Mouse (Mus musculus): Measurements from ENCODE around the gene Slc26a11. TPM values are rescaled to one million over a fixed set of nuclear protein-coding genes. Genes with fewer than 3 reads are reported as not detected.

The Slc26a11 gene
- 1 to 10 TPM; 2.4 to 2.8 TPM for total RNA-seq (2021)
- long read RNA-seq, experiment 1, partial matches to known transcripts: 1 of 3 reads
- long read RNA-seq, experiment 1, other reads (novel, unspliced or antisense): 2 of 3 reads
- long read RNA-seq, experiment 2, partial matches to known transcripts: 1 of 3 reads
- long read RNA-seq, experiment 2, other reads (novel, unspliced or antisense): 1 of 3 reads

- DNase-seq (ENCODE audit: low spot score): peak; percentile 92
Observed at GRCm38 (mm10) chr11:119355443-119356385, at the start of gene Slc26a11, which contains the start of gene Sgsh. TSS of gene Slc26a11 (plus strand) at chr11:119355557. TSS of gene Sgsh (minus strand) at chr11:119355536.

GRCm38 (mm10) chr11:119306762-119307657 is 48.3 kb upstream of the Slc26a11 start:
- DNase-seq (ENCODE audit: low spot score): peak; percentile 21

GRCm38 (mm10) chr11:119307658-119307867 is 47.8 kb upstream of the Slc26a11 start, which contains the start of gene Card14:
TSS of gene Card14 (plus strand) at chr11:119307768.
- DNase-seq (ENCODE audit: low spot score): no peak

- no peak for DNase-seq (ENCODE audit: low spot score)
Observed at GRCm38 (mm10) chr11:119307916-119308315, 47.4 kb upstream of the Slc26a11 start.

- DNase-seq (ENCODE audit: low spot score): no peak
Observed at GRCm38 (mm10) chr11:119310621-119311020, 44.7 kb upstream of the Slc26a11 start.

- peak; percentile 23 for DNase-seq (ENCODE audit: low spot score)
Observed at GRCm38 (mm10) chr11:119314252-119314936, 41.0 kb upstream of the Slc26a11 start.

GRCm38 (mm10) chr11:119316720-119317119 is 38.6 kb upstream of the Slc26a11 start:
- peak; percentile 61 for DNase-seq (ENCODE audit: low spot score)

- no peak for DNase-seq (ENCODE audit: low spot score)
Observed at GRCm38 (mm10) chr11:119322521-119322920, 32.8 kb upstream of the Slc26a11 start.

- DNase-seq (ENCODE audit: low spot score): no peak
Observed at GRCm38 (mm10) chr11:119325068-119325467, 30.3 kb upstream of the Slc26a11 start.

- no peak for DNase-seq (ENCODE audit: low spot score)
Observed at GRCm38 (mm10) chr11:119330592-119330991, 24.8 kb upstream of the Slc26a11 start.

GRCm38 (mm10) chr11:119331970-119332369 is 23.4 kb upstream of the Slc26a11 start:
- no peak for DNase-seq (ENCODE audit: low spot score)

- no peak for DNase-seq (ENCODE audit: low spot score)
Observed at GRCm38 (mm10) chr11:119338271-119339059, 16.9 kb upstream of the Slc26a11 start.

- no peak for DNase-seq (ENCODE audit: low spot score)
Observed at GRCm38 (mm10) chr11:119339179-119339578, 16.2 kb upstream of the Slc26a11 start.

GRCm38 (mm10) chr11:119339637-119340036 is 15.7 kb upstream of the Slc26a11 start:
- peak; percentile 71 for DNase-seq (ENCODE audit: low spot score)

GRCm38 (mm10) chr11:119344178-119344577 is 11.2 kb upstream of the Slc26a11 start:
- DNase-seq (ENCODE audit: low spot score): peak; percentile 21

GRCm38 (mm10) chr11:119344865-119345264 is 10.5 kb upstream of the Slc26a11 start:
- DNase-seq (ENCODE audit: low spot score): no peak

- DNase-seq (ENCODE audit: low spot score): no peak
Observed at GRCm38 (mm10) chr11:119347125-119347524, 8.2 kb upstream of the Slc26a11 start.

- DNase-seq (ENCODE audit: low spot score): no peak
Observed at GRCm38 (mm10) chr11:119352113-119352512, 3.2 kb upstream of the Slc26a11 start.

- DNase-seq (ENCODE audit: low spot score): no peak
Observed at GRCm38 (mm10) chr11:119353946-119354345, 1.4 kb upstream of the Slc26a11 start.

GRCm38 (mm10) chr11:119354798-119355442 is 437 bp upstream of the Slc26a11 start:
- DNase-seq (ENCODE audit: low spot score): no peak

Measured in gastrocnemius, adult 18-20 months (tissue).